Mouse (Mus musculus) ES-Bruce4 (cell line): ENCODE results near the gene Mif4gd.
A peak's percentile ranks its signal among the peaks of the same experiment; 100 is the strongest.

ENCODE experiments used
- CTCF ChIP-seq: IDR thresholded peaks from one replicate; pipeline ENCODE4 v1.8.1; 2011; ENCODE audit warnings: low read depth, low read length
- EP300 ChIP-seq: IDR thresholded peaks from 2 replicates; pipeline ENCODE4 v1.6.1; 2011; ENCODE audit warnings: low read depth, low read length; ENCODE audit not compliant: insufficient read depth
- POLR2A ChIP-seq: IDR thresholded peaks from one replicate; pipeline ENCODE4 v1.8.1; 2011; ENCODE audit warnings: low read length; ENCODE audit not compliant: insufficient read depth

GRCm38 (mm10) chr11:115640978-115641663 lies 28.4 kb upstream of the Mif4gd start:
- TF ChIP-seq CTCF (no peak), POLR2A (no peak), EP300 (peak; percentile 90)
